Mouse (Mus musculus) ovary, postnatal 36 days (tissue): ENCODE measurements around the gene Blcap.

Experiments
- DNase-seq: peaks from one replicate; pipeline ENCODE4 v3.0.0; 2022; ENCODE audit warnings: low spot score, mixed read lengths

Blcap gene

GRCm38 (mm10) chr2:157519452-157519851, 51.6 kb downstream of the Blcap start:
- DNase-seq = peak; percentile 30

GRCm38 (mm10) chr2:157518451-157518850, 52.6 kb downstream of the Blcap start:
- DNase-seq = no peak

- DNase-seq = no peak
Observed at GRCm38 (mm10) chr2:157517526-157517925, 53.5 kb downstream of the Blcap start.

- DNase-seq = no peak
Observed at GRCm38 (mm10) chr2:157514353-157514752, 56.7 kb downstream of the Blcap start.

- DNase-seq = no peak
Observed at GRCm38 (mm10) chr2:157513737-157514208, 57.3 kb downstream of the Blcap start.

- DNase-seq = no peak
Observed at GRCm38 (mm10) chr2:157512859-157513258, 58.2 kb downstream of the Blcap start.

GRCm38 (mm10) chr2:157510031-157510430, 61.0 kb downstream of the Blcap start:
- no peak for DNase-seq

GRCm38 (mm10) chr2:157509182-157509581, 61.9 kb downstream of the Blcap start:
- no peak for DNase-seq

GRCm38 (mm10) chr2:157506779-157507178, 64.3 kb downstream of the Blcap start:
- no peak for DNase-seq
